Mouse (Mus musculus) MN1 (cell line): ENCODE data around the gene Itga10.
"Not testable (repeated sequence)": the region's sequence is repeated elsewhere in the genome, so short reads cannot be mapped to it uniquely, and the experiment has no call there.

ENCODE experiments used
- DNase-seq: peaks from one replicate; pipeline ENCODE4 v3.0.0-alpha.2; 2016; ENCODE audit warnings: low spot score

Gene Itga10

DNA sequence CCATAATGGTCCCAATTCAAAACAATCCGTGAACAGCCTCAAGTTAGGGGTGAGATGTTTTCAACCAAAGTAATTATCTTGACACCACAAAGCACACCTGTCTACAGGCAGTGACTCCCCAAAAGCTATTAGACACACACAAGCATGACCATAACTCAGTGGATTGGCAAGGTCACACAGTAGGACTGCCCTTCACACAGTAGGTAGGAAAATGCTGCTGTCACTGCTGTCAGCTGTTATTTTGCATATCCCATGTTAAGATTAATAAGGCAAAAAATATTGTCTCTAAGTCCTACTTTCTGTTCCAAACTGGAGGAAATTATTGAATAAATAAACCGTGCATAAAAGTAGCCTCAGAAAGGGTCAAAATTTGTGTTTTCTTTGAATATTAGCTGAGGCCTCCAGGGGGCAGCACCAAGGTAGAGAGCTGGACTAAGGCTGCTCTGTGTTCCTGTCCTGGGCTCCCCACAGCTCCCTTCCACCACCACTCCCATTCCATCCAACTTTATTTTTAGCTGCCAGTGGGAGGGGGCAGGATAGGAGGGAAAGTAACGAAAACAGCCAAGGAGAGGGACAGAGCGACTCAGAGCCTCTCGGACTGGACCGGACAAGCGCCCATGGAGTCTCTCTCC, at the start of gene Itga10:
Itga10 (plus strand) TSS at position 567 of the 632 bp plus-strand sequence.
- peak; percentile 33 for DNase-seq

DNA sequence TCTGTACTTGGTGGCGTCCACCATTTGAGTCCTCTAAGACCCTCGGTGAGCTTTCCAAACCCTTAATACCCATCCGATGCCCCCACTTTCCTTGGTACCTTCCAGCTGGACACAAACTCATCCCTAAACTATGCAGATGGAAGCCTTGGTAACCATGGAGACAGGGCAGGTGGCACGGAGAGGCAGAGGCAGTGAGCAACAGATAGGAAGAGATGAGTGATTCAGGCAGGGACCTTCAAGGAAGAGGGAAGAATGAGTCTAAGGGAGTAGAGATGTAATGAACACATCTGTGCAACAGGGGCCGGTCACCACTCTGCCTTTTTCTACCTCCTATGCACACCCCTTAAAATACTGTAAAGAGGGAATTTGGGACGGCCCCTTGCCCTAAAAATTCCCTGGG, 49.7 kb upstream of the Itga10 start:
- DNase-seq = peak; percentile 60

DNA sequence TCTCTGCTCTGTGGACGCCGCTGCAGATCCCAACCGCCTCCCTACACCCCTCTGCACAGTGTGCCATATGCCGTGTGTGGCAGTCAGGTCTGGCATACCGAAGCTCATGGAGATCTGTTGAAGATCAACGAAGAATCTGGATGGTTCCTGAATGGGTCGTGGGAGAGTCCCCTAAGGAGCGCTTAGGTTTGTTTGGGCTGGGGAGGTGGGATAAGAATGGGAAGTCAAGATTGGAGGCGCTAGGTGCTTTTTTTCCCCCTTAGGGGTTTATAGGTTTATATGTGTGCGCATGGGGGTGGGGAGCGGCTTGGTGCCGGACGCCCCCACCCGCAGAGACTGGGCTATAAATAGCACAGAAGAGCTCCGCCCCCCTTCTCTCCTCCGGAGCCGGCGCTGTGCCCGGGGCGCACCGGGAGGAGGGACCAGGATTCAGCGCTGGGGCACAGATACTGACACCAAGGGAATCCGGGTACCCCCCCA, 49.1 kb upstream of the Itga10 start, which contains the start of gene Ankrd34a:
Ankrd34a (plus strand) TSS at position 409 of the 480 bp plus-strand sequence.
- DNase-seq = peak; percentile 39

- no peak for DNase-seq
Observed at GRCm38 (mm10) chr3:96596855-96597254, 48.5 kb upstream of the Itga10 start.

DNA sequence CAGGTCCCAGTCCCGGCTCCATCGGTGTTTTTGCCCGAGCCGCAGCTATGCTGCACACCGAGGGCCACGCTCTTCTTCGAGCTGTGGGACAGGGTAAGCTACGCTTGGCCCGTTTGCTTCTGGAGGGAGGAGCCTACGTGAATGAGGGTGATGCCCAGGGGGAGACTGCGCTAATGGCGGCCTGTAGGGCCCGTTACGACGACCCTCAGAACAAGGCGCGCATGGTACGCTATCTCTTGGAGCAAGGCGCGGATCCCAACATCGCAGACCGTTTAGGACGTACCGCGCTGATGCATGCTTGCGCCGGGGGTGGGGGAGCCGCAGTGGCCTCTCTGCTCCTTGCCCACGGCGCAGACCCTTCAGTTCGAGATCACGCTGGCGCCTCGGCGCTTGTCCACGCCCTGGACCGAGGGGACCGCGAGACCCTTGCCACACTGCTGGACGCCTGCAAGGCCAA, 47.9 kb upstream of the Itga10 start:
- DNase-seq = no peak

DNA sequence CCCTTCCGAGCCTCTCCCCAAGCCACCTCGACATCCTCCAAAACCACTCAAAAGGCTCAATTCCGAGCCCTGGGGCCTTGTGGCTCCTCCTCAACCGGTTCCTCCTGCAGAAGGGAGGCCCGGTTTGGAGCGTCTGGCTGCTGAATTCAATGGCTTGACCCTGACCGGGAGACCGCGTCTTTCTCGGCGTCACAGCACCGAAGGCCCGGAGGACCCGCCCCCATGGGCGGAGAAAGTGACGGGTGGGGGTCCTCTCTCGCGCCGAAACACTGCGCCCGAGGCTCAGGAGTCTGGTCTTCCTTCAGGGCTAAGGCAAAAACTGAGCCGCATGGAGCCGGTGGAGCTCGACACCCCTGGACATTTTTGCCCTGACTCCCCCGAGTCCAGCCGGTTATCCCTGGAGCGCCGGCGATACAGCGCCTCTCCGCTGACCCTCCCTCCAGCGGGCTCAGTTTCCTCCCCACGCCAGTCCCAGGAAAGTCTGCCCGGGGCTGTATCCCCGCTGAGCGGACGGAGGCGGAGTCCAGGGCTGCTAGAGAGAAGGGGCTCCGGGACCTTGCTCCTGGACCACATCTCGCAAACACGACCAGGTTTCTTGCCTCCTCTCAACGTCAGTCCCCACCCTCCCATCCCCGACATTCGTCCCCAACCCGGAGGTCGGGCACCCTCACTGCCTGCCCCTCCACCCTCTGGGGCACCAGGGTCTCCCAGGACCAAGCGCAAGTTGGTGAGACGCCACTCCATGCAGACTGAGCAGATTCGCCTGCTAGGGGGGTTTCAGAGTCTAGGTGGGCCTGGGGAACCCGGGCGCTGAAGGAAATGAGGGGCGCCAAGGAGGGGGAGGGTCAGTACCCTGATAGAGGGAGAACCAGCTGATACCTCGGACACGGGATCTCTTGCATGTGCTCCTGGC, 47.0 kb upstream of the Itga10 start:
- no peak for DNase-seq

- DNase-seq = no peak
Observed at GRCm38 (mm10) chr3:96599069-96599393, 46.4 kb upstream of the Itga10 start.

DNA sequence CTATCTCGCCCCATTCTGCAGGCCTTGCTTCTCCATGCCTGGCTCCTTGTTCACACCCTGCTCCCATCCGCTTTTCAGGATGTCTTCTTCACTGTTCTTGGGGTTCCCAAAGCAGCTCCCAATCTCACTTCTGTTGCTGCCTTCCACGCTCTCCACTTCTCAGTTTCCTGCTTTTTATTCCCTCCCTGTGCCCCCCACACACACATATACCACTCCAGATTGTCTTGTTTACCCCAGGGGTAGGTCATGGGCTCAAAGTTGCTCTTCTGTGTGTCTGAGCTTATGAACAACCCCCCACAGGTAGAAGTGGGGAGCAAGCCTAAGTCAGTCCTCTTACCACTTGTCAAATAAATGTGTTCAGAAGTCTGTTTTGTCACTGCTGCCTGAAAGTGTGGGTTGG, 46.0 kb upstream of the Itga10 start:
- no peak for DNase-seq

DNA sequence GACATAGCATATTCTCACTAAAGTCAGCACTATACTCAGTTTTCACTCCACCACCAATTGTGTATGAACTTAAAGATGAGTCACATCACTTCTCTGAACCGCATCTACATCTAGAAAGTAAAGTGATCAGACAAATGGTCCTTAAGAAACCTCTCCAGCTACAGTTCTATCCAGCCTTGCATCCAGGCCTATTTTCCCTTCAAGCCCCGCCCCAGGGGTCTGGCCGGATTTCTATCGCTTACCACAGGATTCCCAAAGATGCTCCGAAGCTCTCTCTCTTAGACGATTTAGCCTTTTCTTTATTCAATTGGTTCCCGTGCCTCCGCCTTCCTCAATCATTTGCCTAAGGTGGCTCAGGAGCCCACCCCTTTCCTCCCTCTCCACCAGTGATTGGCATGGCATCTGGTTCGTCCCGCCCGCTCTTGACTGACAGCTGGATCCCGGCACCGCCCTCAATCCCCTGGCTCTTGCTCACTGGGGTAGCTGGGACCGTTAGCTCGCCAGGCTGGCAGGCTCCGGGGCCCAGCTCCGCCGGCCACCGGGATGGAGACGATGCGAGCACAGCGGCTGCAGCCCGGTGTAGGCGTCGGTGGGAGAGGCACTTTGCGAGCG, 44.6 kb upstream of the Itga10 start, which contains the start of gene Lix1l:
Lix1l (plus strand) TSS at position 511 of the 612 bp plus-strand sequence.
- DNase-seq = peak; percentile 97

- DNase-seq = peak; percentile 78
Observed at GRCm38 (mm10) chr3:96601251-96601787, 44.1 kb upstream of the Itga10 start.

GRCm38 (mm10) chr3:96601941-96602703, 43.3 kb upstream of the Itga10 start:
- DNase-seq = no peak

GRCm38 (mm10) chr3:96602704-96603084, 42.7 kb upstream of the Itga10 start:
- no peak for DNase-seq

- peak; percentile 64 for DNase-seq
Observed at GRCm38 (mm10) chr3:96603311-96603710, 42.1 kb upstream of the Itga10 start.

DNA sequence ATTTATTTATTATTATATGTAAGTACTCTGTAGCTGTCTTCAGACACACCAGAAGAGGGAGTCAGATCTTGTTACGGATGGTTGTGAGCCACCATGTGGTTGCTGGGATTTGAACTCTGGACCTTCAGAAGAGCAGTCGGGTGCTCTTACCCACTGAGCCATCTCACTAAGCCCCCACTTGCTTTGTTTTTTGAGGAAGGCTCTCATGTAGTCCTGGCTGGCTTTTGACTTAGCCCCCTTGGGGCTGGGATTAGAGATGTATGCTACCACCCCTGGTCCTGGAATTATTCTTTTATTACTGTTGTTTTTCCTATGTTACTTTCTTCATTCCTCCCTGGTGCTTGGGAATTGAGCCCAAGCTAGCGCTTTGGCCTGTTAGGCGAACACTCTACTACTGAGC, 39.4 kb upstream of the Itga10 start:
- DNase-seq = not testable (repeated sequence)

- DNase-seq = no peak
Observed at GRCm38 (mm10) chr3:96606618-96607017, 38.8 kb upstream of the Itga10 start.

DNA sequence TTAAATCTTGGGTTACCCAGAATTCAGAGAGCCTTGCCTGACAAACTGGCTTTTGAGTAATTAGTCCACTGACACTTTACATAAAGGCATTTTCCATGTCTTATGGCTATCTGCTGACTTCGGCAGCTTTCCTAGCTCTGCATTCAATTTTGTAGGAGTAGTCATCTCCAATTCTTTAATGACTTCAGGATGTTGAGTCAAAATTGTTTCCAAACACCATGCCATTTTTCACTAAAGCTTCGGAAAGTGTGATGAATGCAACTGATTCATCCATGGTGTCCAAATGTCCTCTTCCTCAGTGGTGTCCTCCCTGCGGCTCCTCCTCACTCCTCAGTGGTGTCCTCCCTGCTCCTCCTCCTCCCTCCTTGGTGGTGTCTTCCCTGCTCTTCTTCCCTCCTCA, 27.4 kb upstream of the Itga10 start:
- no peak for DNase-seq

- no peak for DNase-seq
Observed at GRCm38 (mm10) chr3:96623201-96623600, 22.2 kb upstream of the Itga10 start.

- DNase-seq = peak; percentile 99
Observed at GRCm38 (mm10) chr3:96629729-96630600, 15.4 kb upstream of the Itga10 start, which contains the start of gene Rbm8a. Gene Rbm8a (plus strand): TSS chr3:96629933.

GRCm38 (mm10) chr3:96632058-96632457, 13.3 kb upstream of the Itga10 start:
- no peak for DNase-seq

DNA sequence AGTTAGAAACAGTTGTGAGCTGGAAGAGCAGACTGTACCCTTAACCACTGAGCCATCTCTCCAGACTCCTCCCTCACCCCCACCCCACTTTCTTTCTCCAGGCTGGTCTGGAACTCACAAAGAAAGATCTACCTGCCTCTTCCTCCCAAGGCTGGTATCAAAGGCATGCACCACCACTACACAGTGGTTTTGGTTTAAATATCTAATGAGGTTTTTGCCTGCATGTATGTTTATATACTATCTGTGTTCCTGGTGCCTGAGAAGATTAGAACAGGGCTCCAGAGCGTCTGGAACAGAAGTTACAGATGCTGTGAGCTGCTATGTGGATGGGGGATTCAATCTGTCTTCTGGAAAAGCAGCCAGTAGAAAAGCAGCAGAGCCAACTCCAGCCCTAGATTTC, 11.4 kb upstream of the Itga10 start:
- DNase-seq = no peak
